Mouse (Mus musculus) CD4-positive, CD25-positive, alpha-beta regulatory T cell, adult 9 weeks (primary cell): Measurements from ENCODE around the gene Olfr136. TPM values are rescaled to one million over a fixed set of nuclear protein-coding genes. Genes with fewer than 3 reads are reported as not detected.

Source experiments
- polyA plus RNA-seq: library from polyadenylated mRNA; unstranded; fragments of 100-300 nt; shearing (Covaris generic); gene quantifications from one replicate; pipeline ENCODE4 v1.2.1, GENCODE M21; 2017

Gene Olfr136
- polyA plus RNA-seq, result not detected

DNA sequence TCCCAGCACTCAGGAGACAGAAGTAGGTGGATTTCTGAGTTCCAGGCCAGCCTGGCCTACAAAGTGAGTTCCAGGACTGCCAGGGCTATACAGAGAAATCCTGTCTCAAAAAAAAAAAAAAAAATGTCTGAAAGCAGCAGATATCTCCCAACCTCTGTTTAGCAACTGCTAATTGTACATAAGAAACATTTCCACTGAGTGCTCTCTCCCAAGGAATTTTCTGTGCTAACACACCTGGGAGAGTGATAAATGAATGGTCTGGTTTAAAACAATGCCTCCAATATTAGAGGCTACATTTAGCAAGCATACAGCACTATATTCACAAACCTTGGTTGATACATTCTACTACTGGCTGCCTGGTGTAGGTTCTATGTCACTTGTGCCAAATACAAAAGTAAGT is at the start of gene Olfr136:
Gene Olfr136, plus strand, starts transcription at position 301 of the 400 bp plus-strand sequence.

GRCm38 (mm10) chr17:38307470-38307869 is 22.2 kb upstream of the Olfr136 start, which contains the start of gene Olfr137:
Olfr137 (minus strand) TSS chr17:38307570.

Other genes starting within 250 kb of the Olfr136 start
- gene Olfr131, start 241.1 kb upstream of the Olfr136 start, polyA plus RNA-seq, result not detected
- gene Olfr132, start 195.3 kb upstream of the Olfr136 start, polyA plus RNA-seq, result not detected
- not detected for gene Olfr133, start 184.6 kb upstream of the Olfr136 start, polyA plus RNA-seq
- not detected for gene Olfr134, start 158.4 kb upstream of the Olfr136 start, polyA plus RNA-seq
- gene Olfr135, start 125.5 kb upstream of the Olfr136 start, polyA plus RNA-seq, result not detected
- not detected for gene Olfr138, start 68.8 kb upstream of the Olfr136 start, polyA plus RNA-seq
- not detected for gene Olfr137, start 22.3 kb upstream of the Olfr136 start, polyA plus RNA-seq
- not detected for gene Esp36, start 90.4 kb downstream of the Olfr136 start, polyA plus RNA-seq
- not detected for gene Esp34, start 224.4 kb downstream of the Olfr136 start, polyA plus RNA-seq